Mouse (Mus musculus): Measurements from ENCODE around the gene Nde1. TPM values are rescaled to one million over a fixed set of nuclear protein-coding genes. Genes with fewer than 3 reads are reported as not detected.

Nde1 gene
- total RNA-seq, 2 experiments from 2014 or later: 16.8 to 17.7 TPM

Small RNAs within 50 kb of the gene (microRNA-seq; reads per million reads assigned to microRNA genes)
- 0 reads per million in 2 experiments for gene Gm27671
- gene Mir484: 2,034 to 2,042 reads per million in 2 experiments

Other genes starting within 250 kb of the Nde1 start
- gene 2900011O08Rik, start 176.7 kb upstream of the Nde1 start, total RNA-seq (2021): 100 to 1,000 TPM; 280 to 282 TPM
- 1 to 10 TPM in 1 of 2 experiments, under 1 TPM in 1; 0.80 to 1.0 TPM for gene Ifitm7, start 176.4 kb upstream of the Nde1 start, total RNA-seq (2021)
- gene Marf1, start 76 bp downstream of the Nde1 start, total RNA-seq (2021): 10 to 100 TPM; 59.3 to 64.8 TPM
- 1 to 10 TPM; 4.0 to 5.3 TPM for gene Myh11, start 128.1 kb downstream of the Nde1 start, total RNA-seq (2021)
- gene Fopnl, start 154.1 kb downstream of the Nde1 start, total RNA-seq (2021): 10 to 100 TPM; 55.6 to 59.3 TPM
- 10 to 100 TPM; 18.5 to 19.4 TPM for gene Abcc1, start 198.3 kb downstream of the Nde1 start, total RNA-seq (2021)

All from left cerebral cortex, postnatal 14 days (tissue).